Mouse (Mus musculus) adrenal gland, postnatal 10 days (tissue): ENCODE results near the gene Asb10. TPM values are rescaled to one million over a fixed set of nuclear protein-coding genes. Genes with fewer than 3 reads are reported as not detected.
"Not testable (repeated sequence)": the region's sequence is repeated elsewhere in the genome, so short reads cannot be mapped to it uniquely, and the experiment has no call there.

Experiments used
- DNase-seq: peaks from one replicate; pipeline ENCODE4 v3.0.0; 2021; ENCODE audit warnings: mixed read lengths
- long read RNA-seq, 2 experiments: library from polyadenylated mRNA; stranded (forward); transcript quantifications; one replicate each; pipeline ENCODE4 v2.0.0; 2021
- total RNA-seq, 2 experiments: library from RNA; stranded (reverse); gene quantifications; 2 replicates each; pipeline ENCODE4 v1.2.3; 2021

Asb10 gene
- 1 to 10 TPM; 1.0 to 6.2 TPM for total RNA-seq
- long read RNA-seq, experiment 1, partial matches to known transcripts, result 1 of 2 reads
- long read RNA-seq, experiment 1, other reads (novel, unspliced or antisense), result 0 of 2 reads
- long read RNA-seq, experiment 2, result 0 reads

- peak; percentile 71 for DNase-seq
Measured at GRCm38 (mm10) chr5:24540387-24541143, at the start of gene Asb10. Asb10 (minus strand) TSS chr5:24540978.

DNA sequence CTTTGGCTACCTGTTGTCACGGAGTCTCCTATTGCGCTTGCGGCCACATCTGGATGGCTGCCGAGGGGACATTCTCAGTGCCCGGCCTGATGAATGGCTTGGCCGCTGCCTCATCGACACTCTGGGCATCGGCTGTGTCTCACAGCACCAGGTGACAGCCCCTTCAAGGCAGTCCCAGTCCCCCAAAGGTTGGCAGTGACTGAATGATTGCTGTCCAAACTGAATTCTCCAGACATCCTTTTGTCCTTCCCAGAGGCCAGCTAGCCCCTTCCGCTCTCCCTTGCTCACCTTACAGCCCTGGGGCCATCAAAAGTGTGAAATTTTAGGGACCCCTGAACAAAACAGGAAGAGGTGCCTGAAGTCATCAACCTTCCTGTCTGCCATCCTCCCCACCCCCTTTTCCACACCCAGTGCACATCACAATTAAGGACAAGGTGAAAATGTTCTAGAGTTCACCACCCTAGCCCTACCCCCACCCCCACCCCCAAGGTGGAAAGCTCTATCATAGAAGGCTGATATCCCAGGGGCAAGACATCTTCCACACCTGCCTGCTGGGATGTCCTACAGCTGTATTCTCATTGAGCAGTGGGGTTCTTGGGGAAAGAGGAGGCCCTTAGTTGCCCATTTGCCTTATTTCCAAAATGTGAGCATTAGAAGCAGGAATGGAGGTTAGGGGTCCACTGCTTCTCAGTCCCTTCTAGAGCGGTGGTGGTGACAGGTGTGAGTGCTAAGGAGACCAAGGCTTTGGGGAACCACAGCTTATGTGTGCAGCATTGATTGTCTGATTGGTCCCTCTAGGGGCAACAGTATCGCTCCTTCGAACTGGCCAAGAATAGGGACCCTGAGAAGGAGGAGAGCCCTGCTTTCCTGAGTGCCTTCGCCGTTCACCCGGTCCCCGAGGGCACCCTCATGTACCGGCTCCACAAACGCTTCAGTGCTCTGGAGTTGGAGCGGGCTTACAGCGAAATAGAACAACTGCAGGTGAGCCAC lies 49.0 kb upstream of the Asb10 start:
- DNase-seq, result no peak

GRCm38 (mm10) chr5:24587200-24587577 lies 46.4 kb upstream of the Asb10 start:
- DNase-seq, result no peak

- DNase-seq, result peak; percentile 90
Measured at GRCm38 (mm10) chr5:24586547-24587199, 45.9 kb upstream of the Asb10 start, which contains the start of gene Chpf2. Chpf2 (plus strand) TSS chr5:24586741.

DNA sequence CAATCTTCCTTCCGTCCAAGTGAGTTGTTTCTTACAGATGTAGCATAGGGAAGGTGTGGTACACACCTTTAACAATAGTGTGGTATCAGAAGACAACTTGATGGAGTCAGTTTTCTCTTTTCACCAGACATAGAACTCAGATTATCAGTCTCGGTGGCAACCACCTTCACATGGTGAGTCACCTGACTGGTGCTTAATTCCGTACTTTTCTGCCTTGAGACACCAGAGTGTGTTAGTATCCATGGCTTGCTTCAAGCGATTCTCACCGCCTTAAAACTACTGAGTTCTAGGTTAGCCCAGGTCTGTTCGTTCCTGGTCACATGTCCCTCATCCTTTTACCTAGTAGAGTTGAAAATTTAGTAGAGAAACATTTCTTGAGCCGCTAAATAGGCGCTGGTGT lies 45.3 kb upstream of the Asb10 start:
- DNase-seq, result no peak

DNA sequence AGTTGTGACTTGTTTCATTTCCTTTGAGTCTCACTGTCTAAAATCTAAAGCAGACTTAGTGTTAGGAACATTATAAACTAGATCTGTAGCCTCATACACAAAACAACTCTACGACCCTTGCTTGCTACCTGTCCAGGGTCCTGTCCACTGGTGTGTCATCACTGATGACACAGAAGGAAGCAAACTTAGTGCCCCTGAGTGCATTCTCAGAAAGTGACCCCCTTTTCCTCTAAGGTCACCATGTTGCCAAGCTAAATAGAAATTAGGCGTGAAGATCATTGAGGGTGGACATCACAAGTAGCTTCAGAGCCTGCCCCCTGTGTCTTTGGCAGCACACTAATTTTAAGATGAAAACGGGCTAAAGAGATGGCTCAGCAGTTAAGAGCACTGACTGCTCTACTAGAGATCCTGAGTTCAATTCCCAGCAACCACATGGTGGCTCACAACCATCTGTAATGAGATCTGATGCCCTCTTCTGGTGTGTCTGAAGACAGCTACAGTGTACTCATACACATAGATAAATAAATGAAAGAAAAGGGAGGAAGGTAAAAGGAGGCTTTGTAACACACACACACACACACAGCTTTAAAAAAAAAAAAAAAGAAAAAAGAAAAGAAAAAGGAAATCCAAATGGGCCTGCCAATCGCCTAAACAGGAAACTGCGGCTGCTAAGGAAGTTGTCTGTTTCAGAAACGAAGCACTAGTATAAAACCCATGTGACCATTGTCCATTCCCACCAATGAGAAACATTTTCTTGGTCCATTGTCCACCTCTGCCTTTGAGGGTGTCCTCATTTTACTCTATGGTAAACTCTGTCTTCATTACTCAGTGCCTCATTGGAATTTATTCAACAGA lies 37.6 kb upstream of the Asb10 start:
- DNase-seq, result no peak

GRCm38 (mm10) chr5:24577183-24577929 lies 36.6 kb upstream of the Asb10 start, which contains the start of gene Abcf2:
Abcf2 (minus strand) TSS chr5:24577467.
- peak; percentile 100 for DNase-seq

DNA sequence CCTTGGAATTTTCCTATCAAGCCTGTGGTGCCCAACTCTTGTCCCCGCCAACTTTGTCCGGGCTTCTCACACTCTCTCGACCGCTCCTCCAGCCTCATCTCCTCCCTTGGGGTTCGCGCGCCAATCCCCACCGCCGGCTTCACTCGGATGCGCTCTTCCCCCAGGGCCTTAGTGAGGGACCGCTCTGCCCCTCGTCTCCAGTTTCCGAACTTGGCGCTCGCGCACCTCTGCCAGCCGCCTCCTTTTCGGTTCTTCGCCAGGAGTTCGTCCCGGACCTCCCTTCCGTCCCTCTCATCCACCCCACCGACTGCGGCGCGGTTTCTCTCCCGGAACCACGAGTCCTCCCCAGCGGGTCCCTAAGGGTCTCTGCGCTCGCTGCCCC lies 36.0 kb upstream of the Asb10 start:
- DNase-seq, result no peak

DNA sequence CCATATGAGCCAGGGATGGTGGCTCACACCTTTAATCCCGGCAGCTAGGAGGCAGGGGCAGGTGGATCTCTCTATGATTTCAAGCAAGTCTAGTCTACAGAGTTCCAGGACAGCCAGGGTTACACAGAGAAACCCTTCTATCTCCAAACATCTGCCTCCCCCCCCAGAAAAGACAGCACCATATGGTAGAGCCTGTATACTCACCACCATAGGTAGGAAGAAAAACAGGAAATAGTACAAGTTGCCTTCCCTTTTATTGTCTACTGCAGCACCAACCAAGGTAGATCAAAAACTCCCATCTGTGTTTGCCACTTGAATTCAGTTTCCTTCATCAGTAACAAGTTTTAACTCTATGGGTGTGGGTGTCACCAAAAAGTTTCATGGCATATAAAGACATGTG lies 35.2 kb upstream of the Asb10 start:
- DNase-seq, result no peak

- no peak for DNase-seq
Measured at GRCm38 (mm10) chr5:24556709-24557108, 15.9 kb upstream of the Asb10 start, which contains the start of gene 4931409K22Rik. 4931409K22Rik (minus strand) TSS chr5:24556809.

- DNase-seq, result not testable (repeated sequence)
Measured at GRCm38 (mm10) chr5:24555335-24555734, 14.6 kb upstream of the Asb10 start.

DNA sequence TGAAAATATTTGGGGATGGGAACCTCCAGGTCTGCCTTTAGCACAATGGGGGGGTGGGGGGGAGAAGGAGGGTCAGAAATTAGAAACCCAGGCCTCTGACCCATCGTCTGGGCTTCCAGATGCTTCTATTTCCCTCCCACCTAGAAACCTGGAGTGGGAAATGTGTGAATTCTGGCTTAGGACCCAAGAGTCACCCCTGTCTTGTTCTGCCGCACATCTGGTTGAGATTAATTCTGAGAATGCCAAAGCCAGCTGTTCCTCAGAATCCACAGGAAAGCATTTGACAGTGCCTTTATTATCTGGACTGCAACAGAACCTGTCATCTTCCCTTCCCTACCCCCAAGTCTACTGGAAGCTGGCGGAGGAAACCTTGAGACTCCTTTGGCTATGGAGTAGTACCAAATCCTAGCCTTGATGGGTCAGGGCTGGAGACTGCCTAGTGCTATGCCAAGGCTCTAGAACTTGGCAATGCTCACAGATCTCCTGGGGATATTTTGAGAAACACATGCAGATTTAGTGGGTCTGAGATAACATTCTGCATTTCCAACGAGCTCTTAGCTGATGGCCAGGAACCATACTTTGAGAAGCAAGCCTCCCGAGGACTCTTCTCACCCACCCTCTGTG lies 13.0 kb upstream of the Asb10 start:
- DNase-seq, result peak; percentile 45

DNA sequence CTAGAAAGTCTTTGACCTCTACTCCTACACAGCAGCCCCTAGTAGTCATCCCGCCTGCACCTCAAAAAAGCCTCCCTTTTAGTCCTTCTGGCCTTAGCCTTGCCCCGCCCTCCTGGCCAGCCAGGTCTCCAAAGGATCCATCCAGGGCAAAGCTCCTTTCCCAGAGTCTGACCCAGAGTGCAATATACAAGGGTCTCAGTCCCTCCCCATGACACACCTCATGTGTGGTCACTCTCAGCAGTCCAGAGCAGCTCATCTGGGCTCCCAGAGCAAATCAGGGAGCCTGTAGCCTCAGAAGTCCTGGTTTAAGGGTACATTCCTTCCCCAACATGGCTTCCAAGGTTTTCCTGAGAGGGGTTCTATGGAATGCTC lies 10.5 kb upstream of the Asb10 start:
- DNase-seq, result no peak

GRCm38 (mm10) chr5:24550598-24551316 lies 10.0 kb upstream of the Asb10 start:
- DNase-seq, result peak; percentile 46

DNA sequence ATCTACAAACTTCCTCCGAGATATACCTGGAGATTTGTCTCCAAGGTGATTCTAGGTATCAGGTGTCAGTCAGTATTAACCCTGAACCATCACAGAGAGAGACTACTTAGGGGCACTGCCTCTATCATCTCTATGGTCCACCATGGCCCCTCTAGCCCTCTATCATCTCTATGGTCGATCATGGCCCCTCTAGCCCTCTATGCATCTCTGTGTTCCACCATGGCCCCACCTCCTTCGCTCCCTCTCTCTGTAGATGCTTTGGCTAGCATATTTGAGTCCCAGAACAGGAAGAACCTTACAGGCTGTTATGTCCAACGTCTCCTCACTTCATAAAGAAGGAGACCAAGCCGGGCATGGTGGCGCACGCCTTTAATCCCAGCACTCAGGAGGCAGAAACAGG lies 1.9 kb upstream of the Asb10 start:
- no peak for DNase-seq

DNA sequence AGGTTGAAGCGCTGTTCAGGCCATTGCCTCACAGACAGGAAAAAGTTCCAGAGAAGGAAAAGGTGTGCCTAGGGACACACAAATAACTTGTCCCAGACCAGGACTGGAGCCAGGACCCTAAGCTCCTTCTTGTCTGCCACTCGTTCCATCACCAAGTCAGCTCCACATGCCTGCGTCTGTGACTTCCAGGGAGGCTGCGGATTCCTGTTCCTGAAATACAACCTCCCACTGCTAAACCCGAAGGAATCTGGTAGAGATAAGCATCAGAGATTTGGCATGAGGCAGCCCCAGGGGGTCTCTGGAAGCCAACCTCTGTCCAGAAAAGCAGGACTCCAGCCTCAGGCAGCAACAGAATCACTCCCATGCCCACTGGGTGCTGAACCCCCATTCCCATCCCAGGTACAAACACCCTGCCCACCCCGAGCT lies 379 bp upstream of the Asb10 start:
- DNase-seq, result no peak

- DNase-seq, result no peak
Measured at GRCm38 (mm10) chr5:24539571-24540296, 1.0 kb downstream of the Asb10 start.

GRCm38 (mm10) chr5:24537618-24538017 lies 3.2 kb downstream of the Asb10 start:
- DNase-seq, result no peak

- DNase-seq, result peak; percentile 54
Measured at GRCm38 (mm10) chr5:24536511-24536910, 4.3 kb downstream of the Asb10 start.
